Mouse (Mus musculus): ENCODE measurements around the gene Nadsyn1. TPM values are rescaled to one million over a fixed set of nuclear protein-coding genes. Genes with fewer than 3 reads are reported as not detected.

Gene Nadsyn1
- polyA plus RNA-seq, 1 experiment = 31.3 TPM

DNA sequence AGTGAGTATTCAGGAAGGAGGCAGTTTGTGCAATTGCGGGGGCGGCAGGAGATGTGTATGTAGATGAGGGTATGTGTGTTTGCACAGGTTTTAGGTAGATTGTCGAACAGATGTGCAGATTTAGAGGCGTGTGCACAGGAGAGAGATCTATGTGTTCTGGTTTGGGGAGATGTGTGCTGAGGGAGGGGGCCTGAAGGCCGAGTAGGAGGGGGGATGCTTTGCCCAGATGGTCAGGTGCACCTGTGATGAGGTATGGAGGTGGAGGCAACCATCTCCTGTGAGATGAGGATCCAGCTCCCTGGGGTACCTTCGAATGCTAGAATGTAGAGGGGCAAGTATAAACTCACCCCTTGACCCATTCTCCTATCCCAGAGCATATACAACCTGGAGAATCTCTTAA, 7.8 kb upstream of the Nadsyn1 start:
- Histone ChIP-seq H3K4me3 (ENCODE audit: insufficient read depth, low read depth, low read length) (peak overlapping the region; percentile 48), H3K27ac (ENCODE audit: insufficient read depth, low read depth, low read length) (no peak overlapping the region), H3K36me3 (ENCODE audit: control insufficient read depth, insufficient read depth, low read length) (no peaks in the 10 kb centered on the region), H3K4me1 (ENCODE audit: control insufficient read depth, insufficient read depth, low read length) (0 out of 2 replicates have a peak, but pooled peaks cover 6% of the 10 kb centered on the region), H3K27me3 (replicated peaks; ENCODE audit: control insufficient read depth, insufficient read depth, low read length) (no peaks in the 10 kb centered on the region)
- WGBS = 7% methylated on average over 6 of the region's 6 CpGs
- TF ChIP-seq POLR2A (IDR thresholded peaks at IDR 0.05; ENCODE audit: low read depth, low read length) = no peak
- TF ChIP-seq CTCF (conservative IDR thresholded peaks at IDR 0.05; ENCODE audit: insufficient read depth, insufficient read length, low read depth, low read length) = no peak
- DNase-seq = no peak

DNA sequence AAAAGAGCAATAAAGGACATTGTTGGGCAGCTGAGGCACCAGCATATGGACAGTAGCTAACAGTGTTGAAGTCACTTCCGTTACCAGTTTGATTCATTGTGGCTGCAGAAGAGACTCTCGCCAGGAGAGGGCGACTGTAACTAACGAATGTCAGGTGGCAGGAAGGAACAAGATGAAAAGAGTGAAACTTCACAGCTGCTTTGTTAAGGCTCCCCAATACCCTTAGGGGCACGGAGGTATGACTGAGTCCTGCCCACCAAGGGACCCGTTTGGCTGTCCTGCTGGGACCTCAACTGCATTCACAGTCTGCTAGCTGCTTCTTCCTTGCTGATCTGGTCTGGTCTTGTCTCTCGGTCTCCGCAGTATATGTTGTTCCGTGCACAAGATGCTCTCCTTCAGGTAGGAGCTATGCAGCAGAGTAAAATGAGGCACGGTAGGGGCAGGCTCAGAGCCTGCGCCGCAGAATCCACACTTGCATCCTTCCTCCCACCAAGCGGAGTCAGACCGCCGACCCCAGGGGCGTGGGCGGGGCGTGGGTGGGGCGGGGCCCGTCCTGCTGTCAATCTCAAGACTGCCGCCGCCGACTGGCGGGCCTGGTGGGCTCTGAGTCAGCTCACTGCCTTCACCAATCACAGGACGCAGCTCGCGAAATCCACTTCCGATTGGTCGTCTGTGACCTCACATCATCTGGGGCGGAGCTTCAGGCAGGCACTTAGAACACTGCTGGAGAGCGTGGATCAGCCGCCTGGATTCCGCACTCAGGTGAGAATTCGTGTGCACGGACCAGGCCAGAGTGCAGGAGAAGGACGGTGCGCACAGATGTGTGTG, 7.1 kb upstream of the Nadsyn1 start:
- WGBS = under 1% methylated on average over 37 of the region's 37 CpGs
- Histone ChIP-seq H3K36me3 (ENCODE audit: control insufficient read depth, insufficient read depth, low read length) (no peaks in the 10 kb centered on the region), H3K4me3 (ENCODE audit: insufficient read depth, low read depth, low read length) (peak overlapping the region; percentile 75), H3K27me3 (replicated peaks; ENCODE audit: control insufficient read depth, insufficient read depth, low read length) (no peaks in the 10 kb centered on the region), H3K27ac (ENCODE audit: insufficient read depth, low read depth, low read length) (peak overlapping the region; percentile 72), H3K4me1 (ENCODE audit: control insufficient read depth, insufficient read depth, low read length) (0 out of 2 replicates have a peak, but pooled peaks cover 6% of the 10 kb centered on the region)
- peak; percentile 98 for DNase-seq
- TF ChIP-seq CTCF (conservative IDR thresholded peaks at IDR 0.05; ENCODE audit: insufficient read depth, insufficient read length, low read depth, low read length) = peak; percentile 94
- TF ChIP-seq POLR2A (IDR thresholded peaks at IDR 0.05; ENCODE audit: low read depth, low read length) = peak; percentile 62

DNA sequence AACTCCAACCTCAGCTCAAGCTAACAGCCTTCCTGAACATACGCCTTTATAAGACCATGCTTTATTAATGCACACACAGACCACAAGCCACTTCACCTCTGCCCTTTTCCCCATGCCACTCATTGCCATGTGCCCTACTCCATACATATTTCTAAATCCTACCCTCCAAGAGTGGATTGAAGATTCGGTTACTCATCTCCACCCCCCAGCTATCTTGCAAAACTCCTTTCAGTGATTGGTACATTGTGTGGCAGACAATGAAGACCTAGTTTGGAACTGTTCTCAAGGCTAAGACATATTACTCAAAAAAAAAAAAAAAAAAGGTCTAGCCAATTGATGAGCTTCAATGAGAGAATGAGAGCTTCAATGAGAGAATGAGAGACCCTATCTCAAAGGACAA, 4.3 kb upstream of the Nadsyn1 start:
- Histone ChIP-seq H3K27ac (ENCODE audit: insufficient read depth, low read depth, low read length) (no peak overlapping the region), H3K4me1 (ENCODE audit: control insufficient read depth, insufficient read depth, low read length) (peaks cover 11% of the 10 kb centered on the region; the same call in 1 of the 2 replicates), H3K4me3 (ENCODE audit: insufficient read depth, low read depth, low read length) (no peak overlapping the region), H3K27me3 (replicated peaks; ENCODE audit: control insufficient read depth, insufficient read depth, low read length) (no peaks in the 10 kb centered on the region), H3K36me3 (ENCODE audit: control insufficient read depth, insufficient read depth, low read length) (no peaks in the 10 kb centered on the region)
- DNase-seq = no peak
- TF ChIP-seq POLR2A (IDR thresholded peaks at IDR 0.05; ENCODE audit: low read depth, low read length) = no peak
- TF ChIP-seq CTCF (conservative IDR thresholded peaks at IDR 0.05; ENCODE audit: insufficient read depth, insufficient read length, low read depth, low read length) = no peak
- WGBS = 93% methylated on average over 2 of the region's 2 CpGs

DNA sequence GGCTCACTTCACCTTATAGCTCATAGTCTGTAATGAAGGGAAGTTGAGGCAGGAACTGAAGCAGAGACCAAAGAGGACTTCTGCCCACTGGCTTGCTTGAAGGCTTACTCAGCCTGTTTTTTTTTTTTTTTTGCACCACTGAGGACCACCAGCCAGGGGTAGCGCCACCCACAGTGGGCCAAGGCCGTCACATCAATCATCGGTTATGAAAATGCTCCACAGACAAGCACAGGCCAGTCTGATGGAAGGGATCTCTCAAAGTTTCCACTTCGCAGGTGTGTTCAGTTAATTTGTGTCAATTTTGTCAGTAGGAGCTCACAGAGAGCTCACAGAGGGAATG, 587 bp upstream of the Nadsyn1 start:
- Histone ChIP-seq H3K4me1 (ENCODE audit: control insufficient read depth, insufficient read depth, low read length) (peaks cover 19% of the 10 kb centered on the region; the same call in 1 of the 2 replicates), H3K4me3 (ENCODE audit: insufficient read depth, low read depth, low read length) (peak overlapping the region; percentile 39), H3K27me3 (replicated peaks; ENCODE audit: control insufficient read depth, insufficient read depth, low read length) (no peaks in the 10 kb centered on the region), H3K27ac (ENCODE audit: insufficient read depth, low read depth, low read length) (peak overlapping the region; percentile 95), H3K36me3 (ENCODE audit: control insufficient read depth, insufficient read depth, low read length) (no peaks in the 10 kb centered on the region; the same call in 1 of the 2 replicates)
- TF ChIP-seq CTCF (conservative IDR thresholded peaks at IDR 0.05; ENCODE audit: insufficient read depth, insufficient read length, low read depth, low read length) (no peak), POLR2A (IDR thresholded peaks at IDR 0.05; ENCODE audit: low read depth, low read length) (no peak)
- WGBS = 76% methylated on average over 4 of the region's 4 CpGs
- DNase-seq = peak; percentile 12

DNA sequence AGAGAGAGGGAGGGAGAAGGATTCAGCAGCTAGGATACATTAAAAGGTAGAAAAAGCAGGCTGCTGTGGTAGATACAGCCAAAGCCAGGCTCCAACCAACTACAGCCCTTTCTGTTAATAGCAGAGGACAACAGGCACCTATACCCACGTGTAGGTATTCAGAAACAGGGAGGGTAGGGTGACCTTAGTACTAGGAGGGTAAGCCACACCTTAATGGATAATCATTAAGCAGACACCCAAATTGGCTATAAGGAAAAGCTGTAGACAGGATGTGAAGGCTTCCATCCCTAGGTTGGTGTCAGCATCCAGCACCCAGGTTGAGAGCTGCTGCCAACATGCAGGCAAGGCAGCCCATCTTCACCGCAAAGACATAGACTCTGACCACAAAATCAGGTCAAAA, 1.4 kb downstream of the Nadsyn1 start:
- Histone ChIP-seq H3K27ac (ENCODE audit: insufficient read depth, low read depth, low read length) (no peak overlapping the region), H3K4me3 (ENCODE audit: insufficient read depth, low read depth, low read length) (no peak overlapping the region), H3K36me3 (ENCODE audit: control insufficient read depth, insufficient read depth, low read length) (peaks cover 2% of the 10 kb centered on the region; the same call in 1 of the 2 replicates), H3K4me1 (ENCODE audit: control insufficient read depth, insufficient read depth, low read length) (peaks cover 19% of the 10 kb centered on the region; the same call in 1 of the 2 replicates), H3K27me3 (replicated peaks; ENCODE audit: control insufficient read depth, insufficient read depth, low read length) (no peaks in the 10 kb centered on the region)
- TF ChIP-seq POLR2A (IDR thresholded peaks at IDR 0.05; ENCODE audit: low read depth, low read length) (no peak), CTCF (conservative IDR thresholded peaks at IDR 0.05; ENCODE audit: insufficient read depth, insufficient read length, low read depth, low read length) (no peak)
- peak; percentile 54 for DNase-seq
- 55% methylated on average over 2 of the region's 2 CpGs for WGBS

DNA sequence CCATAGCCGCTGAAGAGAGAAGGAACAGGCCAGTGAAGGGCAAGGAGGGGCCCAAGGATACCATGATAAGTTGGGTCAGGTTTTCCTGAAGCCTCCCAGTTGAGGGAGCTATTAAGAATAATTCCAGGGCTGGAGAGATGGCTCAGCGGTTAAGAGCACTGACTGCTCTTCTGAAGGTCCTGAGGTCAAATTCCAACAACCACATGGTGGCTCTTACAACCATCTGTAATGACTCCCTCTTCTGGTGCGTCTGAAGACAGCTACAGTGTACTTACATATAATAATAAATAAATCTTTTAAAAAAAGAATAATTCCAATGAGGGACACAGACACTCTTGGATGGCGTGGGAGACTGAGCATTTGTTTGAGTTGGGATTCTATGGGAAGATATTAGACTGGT, 3.4 kb downstream of the Nadsyn1 start:
- H3K27me3 ChIP-seq (replicated peaks; ENCODE audit: control insufficient read depth, insufficient read depth, low read length) = no peaks in the 10 kb centered on the region
- peaks cover 19% of the 10 kb centered on the region; the same call in 1 of the 2 replicates for H3K4me1 ChIP-seq (ENCODE audit: control insufficient read depth, insufficient read depth, low read length)
- TF ChIP-seq CTCF (conservative IDR thresholded peaks at IDR 0.05; ENCODE audit: insufficient read depth, insufficient read length, low read depth, low read length) = no peak
- WGBS = 62% methylated on average over 4 of the region's 4 CpGs
- DNase-seq = peak; percentile 54
- no peak overlapping the region for H3K27ac ChIP-seq (ENCODE audit: insufficient read depth, low read depth, low read length)
- H3K36me3 ChIP-seq (ENCODE audit: control insufficient read depth, insufficient read depth, low read length) = peaks cover 3% of the 10 kb centered on the region; the same call in 1 of the 2 replicates
- no peak overlapping the region for H3K4me3 ChIP-seq (ENCODE audit: insufficient read depth, low read depth, low read length)

DNA sequence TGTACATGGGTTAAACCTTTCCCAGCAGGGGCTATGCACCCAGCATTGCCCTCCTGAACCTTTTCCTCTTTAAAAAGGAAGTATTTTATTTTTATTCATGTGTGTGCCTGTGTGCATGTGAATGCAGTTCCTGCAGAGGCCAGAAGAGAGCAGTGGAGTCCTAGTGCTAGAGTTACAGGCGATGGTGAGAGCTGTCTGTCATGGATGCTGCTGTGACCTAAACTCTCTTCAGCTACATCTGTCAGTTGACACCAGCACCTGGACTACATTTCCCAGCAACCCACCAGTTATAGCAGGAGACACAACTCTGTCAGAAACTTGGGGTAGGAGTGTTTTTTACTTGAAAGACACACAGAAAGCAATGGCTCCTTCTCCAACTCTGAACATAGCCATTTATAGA, 13.7 kb downstream of the Nadsyn1 start:
- H3K27me3 ChIP-seq (replicated peaks; ENCODE audit: control insufficient read depth, insufficient read depth, low read length) = no peaks in the 10 kb centered on the region
- DNase-seq = no peak
- WGBS = 65% methylated on average over 1 of the region's 1 CpGs
- no peaks in the 10 kb centered on the region for H3K4me1 ChIP-seq (ENCODE audit: control insufficient read depth, insufficient read depth, low read length)
- TF ChIP-seq CTCF (conservative IDR thresholded peaks at IDR 0.05; ENCODE audit: insufficient read depth, insufficient read length, low read depth, low read length) (peak; percentile 62), POLR2A (IDR thresholded peaks at IDR 0.05; ENCODE audit: low read depth, low read length) (no peak)
- no peak overlapping the region for H3K4me3 ChIP-seq (ENCODE audit: insufficient read depth, low read depth, low read length)
- H3K36me3 ChIP-seq (ENCODE audit: control insufficient read depth, insufficient read depth, low read length) = no peaks in the 10 kb centered on the region
- H3K27ac ChIP-seq (ENCODE audit: insufficient read depth, low read depth, low read length) = no peak overlapping the region
